Mouse (Mus musculus) monocyte, adult 2 months (primary cell): Measurements from ENCODE around the gene Sdc4.

ENCODE experiments used
- DNase-seq, 2 experiments: peaks; one replicate each; pipeline ENCODE4 v3.0.0; 2022; ENCODE audit warnings: low spot score in 2 of 2, low read depth in 1 of 2

The Sdc4 gene

GRCm38 (mm10) chr2:164443460-164444000 is at the start of gene Sdc4:
Gene Sdc4 (minus strand): TSS chr2:164443887.
- no peak for DNase-seq

- no peak for DNase-seq
Measured at GRCm38 (mm10) chr2:164487812-164488211, 44.1 kb upstream of the Sdc4 start.

GRCm38 (mm10) chr2:164487115-164487527 is 43.4 kb upstream of the Sdc4 start:
- no peak for DNase-seq

DNA sequence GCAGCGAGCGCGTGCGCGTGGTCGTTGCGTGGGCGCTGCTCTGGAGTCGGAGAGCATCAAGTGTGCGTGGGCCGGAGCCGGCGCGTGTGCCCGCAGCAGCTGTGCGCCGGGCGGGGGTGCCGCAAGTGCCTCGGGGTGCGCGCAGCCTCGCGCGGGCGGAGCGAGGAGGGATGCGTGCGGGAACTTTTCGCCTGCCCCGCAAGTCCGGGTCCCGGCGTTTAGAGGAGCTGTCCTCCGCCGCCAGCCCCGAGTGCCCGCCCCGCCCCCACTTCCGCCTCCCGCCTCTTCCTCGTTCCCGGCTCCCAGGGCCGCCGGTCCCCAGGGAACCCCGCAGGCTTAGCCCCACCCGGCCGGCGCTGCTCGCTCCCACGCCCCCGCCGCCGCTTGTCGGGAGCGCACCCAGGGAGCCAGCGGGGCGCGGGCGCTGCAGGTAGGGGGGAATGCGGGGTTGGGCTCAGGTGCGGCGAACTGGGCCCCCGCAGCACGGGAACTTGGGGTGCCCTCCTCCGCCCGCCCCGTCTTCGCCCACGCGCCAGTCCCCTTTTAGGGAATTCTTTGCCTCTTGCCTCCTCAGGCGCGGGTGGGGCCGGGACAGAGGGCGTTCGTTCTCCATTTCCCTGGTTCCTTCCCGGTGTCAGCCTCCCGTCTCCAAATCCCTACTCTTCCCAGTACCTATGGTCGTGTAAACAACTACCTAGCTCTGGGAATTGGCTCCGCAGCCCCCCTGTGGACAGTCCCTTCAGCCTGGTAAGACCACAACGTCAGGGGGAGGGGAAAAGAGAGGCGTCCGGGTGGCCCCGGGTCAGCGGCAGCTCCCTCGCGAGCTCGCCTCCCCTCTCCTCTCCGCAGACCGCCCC is 42.8 kb upstream of the Sdc4 start:
- DNase-seq = no peak

GRCm38 (mm10) chr2:164485681-164486257 is 42.1 kb upstream of the Sdc4 start, which contains the start of gene Dbndd2:
Gene Dbndd2 (plus strand): TSS chr2:164486106.
- DNase-seq = no peak

- DNase-seq = no peak
Measured at GRCm38 (mm10) chr2:164473624-164474023, 29.9 kb upstream of the Sdc4 start, which contains the start of gene Trp53tg5. Gene Trp53tg5 (minus strand): TSS chr2:164473724.

- DNase-seq = no peak
Measured at GRCm38 (mm10) chr2:164470254-164470653, 26.6 kb upstream of the Sdc4 start.

DNA sequence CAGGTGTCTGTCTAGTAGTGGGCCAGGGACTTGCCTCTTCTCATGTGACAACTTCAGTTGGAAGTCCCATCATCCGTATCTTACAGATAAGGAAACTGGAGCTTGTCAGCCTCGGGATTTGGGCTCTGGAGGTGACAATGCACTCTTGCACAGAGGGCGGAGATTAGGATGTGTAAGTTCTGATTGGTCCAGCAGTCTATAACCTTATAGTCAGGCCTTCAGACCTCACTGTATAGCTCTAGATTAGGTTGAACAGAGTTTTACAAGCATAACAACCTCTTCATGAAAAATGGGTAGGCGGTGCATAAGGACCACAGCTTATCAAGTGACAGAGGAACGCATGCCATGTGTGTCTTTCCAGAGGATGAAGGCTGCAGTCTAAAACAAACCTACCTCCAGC is 23.1 kb upstream of the Sdc4 start:
- DNase-seq = no peak

DNA sequence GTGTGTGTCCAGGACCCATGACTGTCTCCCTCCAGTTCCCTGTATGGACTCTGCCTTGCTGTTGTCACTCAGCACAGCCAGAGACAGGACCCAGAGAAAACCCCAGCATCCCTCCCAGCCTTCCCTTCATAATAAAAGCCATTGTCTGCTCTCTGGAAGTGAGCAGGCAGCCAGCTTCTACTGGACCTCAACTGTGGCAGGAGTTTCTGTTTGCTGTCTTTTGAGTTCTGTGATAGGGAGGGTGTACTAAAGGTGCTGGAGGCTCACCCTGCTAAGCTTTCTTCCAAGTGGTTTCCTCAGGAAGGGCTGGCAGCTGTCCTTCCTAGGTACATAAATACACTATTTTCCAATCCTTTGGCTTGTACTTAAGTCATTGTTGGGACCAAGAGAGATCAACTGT is 21.5 kb upstream of the Sdc4 start:
- DNase-seq = no peak

DNA sequence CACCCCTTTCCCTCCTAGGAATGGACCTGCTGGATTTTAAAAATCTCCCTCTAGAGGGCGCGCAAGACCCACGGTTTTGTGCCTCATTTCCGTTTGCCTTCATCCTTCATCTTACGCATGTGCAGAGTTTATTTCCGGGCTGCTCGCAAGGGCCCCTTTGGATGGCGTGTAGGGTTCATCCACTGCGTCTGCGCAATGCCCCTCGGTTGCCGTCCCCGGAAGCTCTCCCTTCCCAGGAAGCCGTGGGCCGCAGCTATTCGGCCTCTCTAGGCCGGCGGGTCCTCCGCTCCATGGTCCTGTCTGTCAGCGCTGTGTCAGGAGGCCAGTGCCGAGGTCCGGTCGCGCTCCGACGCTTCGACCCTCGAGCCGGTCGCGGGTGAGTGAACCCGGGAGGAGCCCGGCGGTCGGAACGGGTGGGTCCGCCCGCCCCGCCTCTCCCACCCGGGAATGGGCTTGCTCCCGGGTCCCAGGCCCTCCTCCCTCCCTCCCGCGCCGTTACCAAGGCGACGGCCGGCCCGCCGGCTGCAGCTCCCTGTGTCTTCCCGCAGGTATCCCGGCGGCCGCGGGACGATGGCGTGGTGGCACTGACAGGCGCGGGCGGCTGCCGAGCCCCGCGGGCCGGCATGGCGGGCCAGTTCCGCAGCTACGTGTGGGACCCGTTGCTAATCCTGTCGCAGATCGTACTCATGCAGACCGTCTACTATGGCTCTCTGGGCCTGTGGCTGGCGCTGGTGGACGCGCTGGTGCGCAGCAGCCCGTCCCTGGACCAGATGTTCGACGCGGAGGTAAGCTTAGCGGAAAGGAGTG is 17.3 kb upstream of the Sdc4 start, which contains the start of gene Gm20458:
Gene Gm20458, plus strand, starts transcription at position 223 of the 807 bp plus-strand sequence.
- DNase-seq = peak; percentile 88 to 92

GRCm38 (mm10) chr2:164458535-164458934 is 14.8 kb upstream of the Sdc4 start:
- DNase-seq = no peak

GRCm38 (mm10) chr2:164457942-164458341 is 14.3 kb upstream of the Sdc4 start:
- no peak for DNase-seq

GRCm38 (mm10) chr2:164456864-164457300 is 13.2 kb upstream of the Sdc4 start, which contains the start of gene Sys1:
Gene Sys1 (plus strand): TSS chr2:164456964.
- no peak for DNase-seq

DNA sequence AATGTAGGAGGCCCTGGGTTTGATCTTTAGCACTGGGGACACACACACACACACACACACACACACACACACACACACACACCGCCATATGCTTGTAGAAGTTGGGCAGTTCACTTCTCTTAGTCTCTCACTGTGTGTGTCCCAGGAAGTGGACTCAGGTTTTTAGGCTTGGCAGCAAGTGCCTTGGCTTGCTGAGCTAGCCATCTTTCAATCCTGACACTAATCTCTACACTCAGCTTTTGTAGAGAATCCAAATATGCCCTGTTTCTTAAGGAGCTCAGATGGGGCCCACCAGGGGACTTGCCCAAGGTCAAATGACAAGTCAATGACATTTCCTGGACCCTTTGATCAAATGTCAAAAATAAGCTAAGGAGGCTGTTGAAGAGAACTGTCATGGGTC is 12.7 kb upstream of the Sdc4 start:
- no peak for DNase-seq

GRCm38 (mm10) chr2:164455421-164456190 is 11.9 kb upstream of the Sdc4 start:
- DNase-seq = no peak

GRCm38 (mm10) chr2:164454846-164455245 is 11.2 kb upstream of the Sdc4 start:
- DNase-seq = peak; percentile 45 to 57

DNA sequence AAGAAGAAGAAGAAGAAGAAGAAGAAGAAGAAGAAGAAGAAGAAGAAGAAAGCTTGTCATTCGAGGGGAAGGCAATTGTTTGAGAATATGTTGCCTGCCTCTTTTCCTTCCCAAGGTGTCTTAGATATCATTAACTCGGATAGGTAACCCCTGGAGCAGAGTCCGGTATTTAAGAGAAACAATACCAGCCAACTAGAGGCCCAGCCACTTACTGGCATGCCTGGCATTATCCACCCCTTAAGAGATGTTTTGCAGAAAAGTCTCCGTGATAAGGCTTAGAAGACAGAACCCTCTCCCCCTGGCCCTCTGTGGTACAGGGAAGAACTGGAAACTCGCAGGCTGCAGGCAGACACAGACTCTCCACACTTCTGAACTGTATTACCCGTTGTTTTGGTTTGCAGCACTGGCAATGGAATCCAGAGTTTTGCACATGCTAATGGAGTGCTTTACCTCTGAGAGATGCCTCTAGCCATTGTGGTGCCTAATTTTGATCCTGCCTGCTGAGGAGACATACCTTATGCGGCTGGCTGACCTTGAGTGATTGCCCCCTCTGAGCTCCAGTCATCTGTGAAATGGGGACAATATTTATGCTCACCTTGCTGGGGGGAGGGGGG is 10.3 kb upstream of the Sdc4 start:
- no peak for DNase-seq

DNA sequence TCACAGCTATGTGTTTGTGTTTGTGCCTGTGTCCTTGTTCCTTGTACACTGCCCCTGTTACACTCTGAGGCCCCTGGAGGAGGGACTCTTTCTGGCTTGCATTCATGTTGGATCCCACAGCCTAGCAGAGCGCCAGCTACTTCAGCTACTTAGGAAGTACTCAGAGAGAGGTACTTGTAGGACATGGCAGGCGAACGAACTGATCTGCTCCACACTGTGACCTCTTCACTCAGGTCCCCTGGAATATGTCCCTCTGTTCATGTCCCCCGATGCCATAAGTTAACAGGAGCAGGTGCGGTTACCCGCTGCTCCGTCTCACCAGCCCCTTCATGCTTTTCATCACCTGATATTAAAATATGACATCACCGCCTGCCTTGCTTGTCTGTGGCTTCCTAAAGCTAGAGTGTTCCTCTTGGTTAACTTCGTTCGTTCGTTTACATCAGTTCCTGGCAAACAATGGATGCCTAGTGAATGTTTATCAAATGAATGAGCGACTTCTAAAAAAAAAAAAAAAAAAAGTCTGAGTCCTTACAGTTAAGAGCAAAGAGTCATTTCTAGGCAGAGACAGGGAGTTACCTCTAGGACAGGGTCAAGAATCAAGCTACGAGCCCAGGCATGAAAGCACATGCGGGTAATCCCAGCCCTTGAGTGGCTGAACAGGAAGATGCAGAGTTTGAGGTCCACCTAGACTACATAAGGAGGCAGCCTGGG is 9.5 kb upstream of the Sdc4 start:
- DNase-seq = no peak

DNA sequence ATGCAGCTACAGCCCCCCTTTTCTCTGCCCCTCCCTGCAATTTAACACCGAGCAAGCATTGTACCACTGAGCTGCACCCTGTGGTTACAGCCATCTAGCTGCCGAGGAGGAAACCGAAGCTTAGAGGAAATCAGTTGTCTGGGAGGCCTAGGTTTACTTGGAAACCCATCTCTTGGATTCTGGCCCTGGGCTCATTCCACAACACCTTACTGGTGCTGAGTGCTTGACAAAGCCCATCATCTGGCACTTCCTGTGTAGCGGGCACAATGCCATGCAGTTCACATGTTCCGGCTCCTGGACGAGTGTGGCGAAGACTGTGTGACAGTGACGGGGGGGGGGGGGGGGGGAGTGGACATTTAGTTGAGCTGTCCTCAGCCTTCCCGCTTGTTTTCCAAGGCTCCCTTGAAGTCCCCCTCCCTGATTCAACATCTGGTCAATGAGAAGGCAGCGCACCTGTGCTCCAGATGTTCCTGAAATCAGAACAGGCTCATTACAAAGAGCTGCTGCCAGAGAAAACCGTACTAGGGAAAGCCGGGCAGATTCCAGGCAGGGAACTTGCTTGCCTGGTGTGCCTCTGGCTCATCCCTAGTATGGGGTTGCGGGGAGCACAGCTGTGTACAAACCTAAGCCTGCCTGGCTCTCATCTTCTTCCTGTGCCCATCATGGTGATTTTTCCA is 8.5 kb upstream of the Sdc4 start:
- DNase-seq = no peak
